Mouse (Mus musculus) ES-E14 (cell line): ENCODE measurements at regions not wholly inside any gene's neighbourhood (a gene's known extent, or its start where the extent isn't known, plus 50 kb on each side); places are given as distances from the start of the nearest gene placed in this dataset.

Source experiments
- DNase-seq: peaks from one replicate; pipeline ENCODE4 v3.0.0-alpha.2; 2013; ENCODE audit warnings: low read depth, low spot score
- H3K27ac ChIP-seq: 2 replicates; pipeline ENCODE4 v1.5.1; 2012; ENCODE audit warnings: low read depth, mild to moderate bottlenecking, low read length, moderate library complexity, mixed read lengths; ENCODE audit not compliant: poor library complexity, insufficient read depth, severe bottlenecking
- H3K36me3 ChIP-seq: 2 replicates; pipeline ENCODE4 v1.6.1; 2012; ENCODE audit warnings: mild to moderate bottlenecking, low read length, moderate library complexity, mixed read lengths; ENCODE audit not compliant: control insufficient read depth, poor library complexity, insufficient read depth, severe bottlenecking
- H3K4me1 ChIP-seq, 2 experiments: fragments of 150-350 bp in 1 of 2; sonication (generic) in 1 of 2; 2 replicates each; pipeline ENCODE4 v1.6.1; 2012; ENCODE audit warnings: low read length in 2 of 2, mild to moderate bottlenecking in 1 of 2, mixed read lengths in 1 of 2; ENCODE audit not compliant: control insufficient read depth in 2 of 2, insufficient read depth in 2 of 2, poor library complexity in 1 of 2
- H3K4me3 ChIP-seq, 2 experiments: fragments of 150-350 bp in 1 of 2; sonication (generic) in 1 of 2; 2 replicates each; pipeline ENCODE4 v1.5.1; 2012; ENCODE audit warnings: low read length in 2 of 2, low read depth in 1 of 2, mild to moderate bottlenecking in 1 of 2, mixed read lengths in 1 of 2; ENCODE audit not compliant: insufficient read depth in 1 of 2, poor library complexity in 1 of 2, severe bottlenecking in 1 of 2
- H3K9ac ChIP-seq: 2 replicates; pipeline ENCODE4 v1.6.1; 2012; ENCODE audit warnings: low read depth, mild to moderate bottlenecking, low read length, mixed read lengths; ENCODE audit not compliant: poor library complexity, insufficient read depth, severe bottlenecking
- H3K9me3 ChIP-seq: fragments of 150-350 bp; sonication (generic); 2 replicates; pipeline ENCODE4 v1.6.1; 2012; ENCODE audit warnings: low read depth, mild to moderate bottlenecking, low read length; ENCODE audit not compliant: control insufficient read depth, insufficient read depth
- CHD2 ChIP-seq: IDR thresholded peaks from 2 replicates; pipeline ENCODE4 v1.6.1; 2014; ENCODE audit warnings: mild to moderate bottlenecking, low read depth, low read length, inconsistent platforms
- HCFC1 ChIP-seq: IDR thresholded peaks from 2 replicates; pipeline ENCODE4 v1.6.1; 2012; ENCODE audit warnings: low read length, inconsistent platforms, borderline replicate concordance; ENCODE audit not compliant: insufficient read depth
- MAFK ChIP-seq: IDR thresholded peaks from 2 replicates; pipeline ENCODE4 v1.6.1; 2014; ENCODE audit warnings: mild to moderate bottlenecking, low read depth, low read length, inconsistent platforms; ENCODE audit not compliant: insufficient read depth
- ZC3H11A ChIP-seq: IDR thresholded peaks from 2 replicates; pipeline ENCODE4 v1.6.1; 2012; ENCODE audit warnings: low read depth, mild to moderate bottlenecking, inconsistent platforms, low read length, borderline replicate concordance
- ZNF384 ChIP-seq: IDR thresholded peaks from 2 replicates; pipeline ENCODE4 v1.6.1; 2012; ENCODE audit warnings: low read depth, low read length, inconsistent platforms
- in situ Hi-C, 2 experiments: fragments of 600-800 bp; cut with MboI; formaldehyde crosslinking; loops; one replicate each; pipeline ENCODE4 v1.15.1; 2025; ENCODE audit warnings: low sequenced_read_pairs in 2 of 2, inconsistent platforms in 1 of 2; ENCODE audit not compliant: unreplicated experiment in 2 of 2

GRCm38 (mm10) chr19:56653292-56653691, 68.7 kb upstream of the Adrb1 start:
- no peaks in the 10 kb centered on the region for H3K36me3 ChIP-seq

GRCm38 (mm10) chr19:56655330-56655729, 66.7 kb upstream of the Adrb1 start:
- TF ChIP-seq ZC3H11A (no peak), ZNF384 (no peak), HCFC1 (no peak), MAFK (no peak), CHD2 (no peak)
- H3K36me3 ChIP-seq, result no peaks in the 10 kb centered on the region
- no peak overlapping the region for H3K4me3 ChIP-seq
- no peaks in the 10 kb centered on the region for H3K9me3 ChIP-seq
- no peak overlapping the region for H3K9ac ChIP-seq
- H3K27ac ChIP-seq, result no peak overlapping the region
- peaks cover 0 to 4% of the 10 kb centered on the region in 2 experiments; a peak in 1 of 4 replicates for H3K4me1 ChIP-seq
- in situ Hi-C loops, result no loop called here
- DNase-seq, result no peak

More at GRCm38 (mm10) chr19:56653292-56653691, 68.7 kb upstream of the Adrb1 start:
- in situ Hi-C loops, result no loop called here
- TF ChIP-seq ZC3H11A (no peak), CHD2 (no peak), HCFC1 (no peak), ZNF384 (no peak)
- DNase-seq, result no peak
- Histone ChIP-seq H3K4me3 (no peak overlapping the region), H3K27ac (no peak overlapping the region), H3K9ac (no peak overlapping the region), H3K4me1 (peaks cover 0 to 4% of the 10 kb centered on the region in 2 experiments; a peak in 1 of 4 replicates), H3K9me3 (no peaks in the 10 kb centered on the region)

GRCm38 (mm10) chr19:56660566-56661199, 61.3 kb upstream of the Adrb1 start:
- no peak for TF ChIP-seq ZNF384
- no peak for TF ChIP-seq MAFK
- no peak for TF ChIP-seq HCFC1
- Histone ChIP-seq H3K4me3 (no peak overlapping the region), H3K36me3 (no peaks in the 10 kb centered on the region), H3K9me3 (no peaks in the 10 kb centered on the region), H3K27ac (no peak overlapping the region), H3K4me1 (peaks cover 2 to 5% of the 10 kb centered on the region in 2 experiments; a peak in 3 of 4 replicates), H3K9ac (no peak overlapping the region)
- DNase-seq, result no peak
- in situ Hi-C loops, result no loop called here

GRCm38 (mm10) chr19:56663474-56664227, 58.3 kb upstream of the Adrb1 start:
- DNase-seq, result no peak
- H3K4me1 ChIP-seq, result peaks cover 2 to 7% of the 10 kb centered on the region in 2 experiments
- H3K27ac ChIP-seq, result no peak overlapping the region
- H3K9me3 ChIP-seq, result no peaks in the 10 kb centered on the region
- H3K4me3 ChIP-seq, result no peak overlapping the region
- peak overlapping the region; percentile 47; the same call in 1 of the 2 replicates for H3K9ac ChIP-seq
- H3K36me3 ChIP-seq, result no peaks in the 10 kb centered on the region
- no peak for TF ChIP-seq ZC3H11A
- TF ChIP-seq ZNF384, result no peak
- no peak for TF ChIP-seq CHD2
- TF ChIP-seq MAFK, result no peak
- no peak for TF ChIP-seq HCFC1
- in situ Hi-C loops, result no loop called here
